Mouse (Mus musculus) adipocyte (in vitro differentiated cells): Measurements from ENCODE around the gene Tmem9b.

Experiments used
- DNase-seq: peaks from one replicate; pipeline ENCODE4 v3.0.0-alpha.2; 2016; ENCODE audit warnings: low spot score

Gene Tmem9b

GRCm38 (mm10) chr7:109752008-109752925, at the start of gene Tmem9b:
Gene Tmem9b (minus strand): TSS chr7:109752875.
- DNase-seq: peak; percentile 59

GRCm38 (mm10) chr7:109800626-109801025, 48.0 kb upstream of the Tmem9b start:
- no peak for DNase-seq

GRCm38 (mm10) chr7:109799168-109799567, 46.5 kb upstream of the Tmem9b start:
- DNase-seq: no peak

GRCm38 (mm10) chr7:109795564-109795963, 42.9 kb upstream of the Tmem9b start:
- DNase-seq: no peak

GRCm38 (mm10) chr7:109794556-109794955, 41.9 kb upstream of the Tmem9b start:
- DNase-seq: no peak

- DNase-seq: peak; percentile 44
Observed at GRCm38 (mm10) chr7:109792759-109793158, 40.1 kb upstream of the Tmem9b start.

- no peak for DNase-seq
Observed at GRCm38 (mm10) chr7:109790818-109791217, 38.1 kb upstream of the Tmem9b start.

GRCm38 (mm10) chr7:109787860-109788259, 35.2 kb upstream of the Tmem9b start:
- DNase-seq: no peak

- DNase-seq: no peak
Observed at GRCm38 (mm10) chr7:109783281-109783680, 30.6 kb upstream of the Tmem9b start.

GRCm38 (mm10) chr7:109781470-109782203, 29.0 kb upstream of the Tmem9b start, which contains the start of gene Nrip3:
Gene Nrip3 (minus strand): TSS chr7:109782025.
- no peak for DNase-seq

GRCm38 (mm10) chr7:109781087-109781469, 28.4 kb upstream of the Tmem9b start:
- DNase-seq: no peak

- no peak for DNase-seq
Observed at GRCm38 (mm10) chr7:109772251-109772650, 19.6 kb upstream of the Tmem9b start.

GRCm38 (mm10) chr7:109768699-109769383, 16.2 kb upstream of the Tmem9b start:
- DNase-seq: no peak

- DNase-seq: no peak
Observed at GRCm38 (mm10) chr7:109767575-109768350, 15.1 kb upstream of the Tmem9b start.

- DNase-seq: no peak
Observed at GRCm38 (mm10) chr7:109764009-109764408, 11.3 kb upstream of the Tmem9b start.

- DNase-seq: no peak
Observed at GRCm38 (mm10) chr7:109756291-109756690, 3.6 kb upstream of the Tmem9b start.

GRCm38 (mm10) chr7:109754034-109754433, 1.4 kb upstream of the Tmem9b start:
- DNase-seq: no peak

GRCm38 (mm10) chr7:109751427-109752007, 1.2 kb downstream of the Tmem9b start:
- no peak for DNase-seq

- DNase-seq: peak; percentile 26
Observed at GRCm38 (mm10) chr7:109747747-109748146, 4.9 kb downstream of the Tmem9b start.

- no peak for DNase-seq
Observed at GRCm38 (mm10) chr7:109741703-109742102, 11.0 kb downstream of the Tmem9b start.

- no peak for DNase-seq
Observed at GRCm38 (mm10) chr7:109741060-109741459, 11.6 kb downstream of the Tmem9b start.
